Mouse (Mus musculus) brain, embryonic 14.5 days (tissue): ENCODE results near the gene Gm8237.
"Not testable (repeated sequence)": the region's sequence is repeated elsewhere in the genome, so short reads cannot be mapped to it uniquely, and the experiment has no call there.

Experiments
- CTCF ChIP-seq: fragments of 200-500 bp; IDR thresholded peaks from 2 replicates; pipeline ENCODE4 v1.5.1; 2012; ENCODE audit warnings: inconsistent platforms, mild to moderate bottlenecking, moderate library complexity, borderline replicate concordance; ENCODE audit not compliant: insufficient read depth, insufficient read length; ENCODE audit errors: extremely low read depth
- POLR2A ChIP-seq: fragments of 200-500 bp; IDR thresholded peaks from 2 replicates; pipeline ENCODE4 v1.6.1; 2012; ENCODE audit warnings: mild to moderate bottlenecking, inconsistent platforms, borderline replicate concordance; ENCODE audit not compliant: poor library complexity, insufficient read depth, insufficient read length, severe bottlenecking; ENCODE audit errors: extremely low read depth

GRCm38 (mm10) chr14:5879791-5880190, 391 bp downstream of the Gm8237 start:
- not testable (repeated sequence) for TF ChIP-seq CTCF, POLR2A
